Mouse (Mus musculus) heart, adult 2 months (tissue): ENCODE data around the gene Hipk3.

Source experiments
- EP300 ChIP-seq: fragments of 200-500 bp; IDR thresholded peaks from 2 replicates; pipeline ENCODE4 v1.6.1; 2011; ENCODE audit warnings: low read depth, low read length, control low read depth; ENCODE audit not compliant: insufficient read depth
- POLR2A ChIP-seq: fragments of 200-500 bp; IDR thresholded peaks from 2 replicates; pipeline ENCODE4 v1.6.1; 2011; ENCODE audit warnings: mild to moderate bottlenecking, low read depth, low read length, control low read depth; ENCODE audit not compliant: insufficient read depth

DNA sequence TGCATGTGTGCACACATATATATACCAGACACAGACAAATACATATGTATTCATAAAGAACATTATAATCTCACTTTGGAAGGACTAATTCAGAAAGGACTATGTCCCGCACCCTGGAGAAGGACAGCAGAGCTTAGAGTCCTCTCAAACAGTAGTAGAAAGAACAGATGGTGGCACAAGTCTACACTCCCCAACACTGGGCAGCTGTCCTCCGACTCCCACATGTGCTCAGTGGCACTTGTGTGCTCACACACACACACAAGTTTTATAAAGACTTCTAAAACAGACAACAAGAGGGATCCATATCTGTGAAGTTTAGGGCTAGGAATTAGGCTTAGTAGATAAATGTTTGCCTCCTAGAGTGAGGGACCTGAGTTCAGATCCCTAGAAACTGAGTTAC, 6.8 kb upstream of the Hipk3 start:
- TF ChIP-seq EP300 (no peak), POLR2A (no peak)
